Mouse (Mus musculus) C2C12 (cell line): ENCODE results near the gene Zfhx3.

Experiments
- CTCF ChIP-seq: IDR thresholded peaks from one replicate; pipeline ENCODE4 v1.5.1; 2011; ENCODE audit not compliant: control insufficient read depth, insufficient read depth, insufficient read length
- USF1 ChIP-seq: IDR thresholded peaks from one replicate; pipeline ENCODE4 v1.6.1; 2011; ENCODE audit warnings: low read depth, mild to moderate bottlenecking, control low read depth, moderate library complexity

- TF ChIP-seq CTCF (no peak), USF1 (no peak)
Observed at GRCm38 (mm10) chr8:108239531-108239930, 297.1 kb downstream of the Zfhx3 start.
